9 mouse cellular contexts compared by ENCODE assay signal in genomic region chr9:61360727-61361631, GRCm38 (mm10). TPM values are rescaled to one million over a fixed set of nuclear protein-coding genes. Genes with fewer than 3 reads are reported as not detected.
DNase-seq lines count a peak whose midpoint lies in the region; ATAC-seq lines count a peak whose summit lies in the region.
"Had no signal": no experiment of that assay in that cellular context is flagged by ENCODE, and none has a peak within 500 bp of the region (broad histone marks: within the 10 kb centered on the region; RNA-seq: fewer than 3 reads in every experiment).

No protein-coding gene starts in this region.

- peak; percentile 72 for DNase-seq in left cerebral cortex, postnatal 4 days
- DNase-seq in left cerebral cortex, adult 8-10 months (ENCODE audit: low spot score in 2 of 2): no peak
- DNase-seq in embryonic facial prominence, embryonic 14.5 days (ENCODE audit: low spot score): peak; percentile 90
- DNase-seq in midbrain, embryonic 11.5 days (ENCODE audit: low spot score, missing footprints): peak; percentile 99
- DNase-seq in yolk sac, embryonic 10.5 days (ENCODE audit: low spot score): peak; percentile 92
- no peak for DNase-seq in right cerebral cortex, postnatal 25 days
- no peak for DNase-seq in frontal cortex, postnatal 25 days (ENCODE audit: low spot score in 2 of 2)

- intact Hi-C loops in left cerebral cortex, postnatal 4 days (cut with DNase I): loop anchor here (10.0 kb wide), 1 partner anchor 86 kb away; no protein-coding TSS in a partner anchor

- ATAC-seq in embryonic facial prominence, embryonic 14.5 days (ENCODE audit: low read depth): peak; percentile 89
- ATAC-seq in intestine, embryonic 15.5 days: peak; percentile 78
- ATAC-seq in midbrain, embryonic 11.5 days (ENCODE audit: low FRiP score): peak; percentile 96
- ATAC-seq: Patski had no signal

- peaks cover 14% of the 10 kb centered on the region for H3K4me1 ChIP-seq in embryonic facial prominence, embryonic 14.5 days (ENCODE audit: control insufficient read depth, insufficient read depth, low read length)
- H3K4me1 ChIP-seq in intestine, embryonic 15.5 days (replicated peaks): peaks cover 13% of the 10 kb centered on the region
- H3K4me1 ChIP-seq in midbrain, embryonic 11.5 days (ENCODE audit: control insufficient read depth, insufficient read depth, low read length): peaks cover 32% of the 10 kb centered on the region

- peaks cover 9% of the 10 kb centered on the region; the same call in 1 of the 2 replicates for H3K27me3 ChIP-seq in embryonic facial prominence, embryonic 14.5 days (replicated peaks; ENCODE audit: control insufficient read depth, insufficient read depth, low read length)
- H3K27me3 ChIP-seq in intestine, embryonic 15.5 days (replicated peaks): no peaks in the 10 kb centered on the region
- peaks cover 24% of the 10 kb centered on the region for H3K27me3 ChIP-seq in midbrain, embryonic 11.5 days (ENCODE audit: control insufficient read depth, insufficient read depth, low read length)
- H3K27me3 ChIP-seq: Patski had no signal

- H3K9me3 ChIP-seq in embryonic facial prominence, embryonic 14.5 days (ENCODE audit: control insufficient read depth, low read length): 0 out of 2 replicates have a peak, but pooled peaks cover 5% of the 10 kb centered on the region
- H3K9me3 ChIP-seq in intestine, embryonic 15.5 days: no peaks in the 10 kb centered on the region
- peaks cover 5% of the 10 kb centered on the region for H3K9me3 ChIP-seq in midbrain, embryonic 11.5 days (ENCODE audit: control insufficient read depth, low read length)

- 0 out of 2 replicates have a peak overlapping the region, but pooled peaks have one; percentile 11 for H3K27ac ChIP-seq in embryonic facial prominence, embryonic 14.5 days (replicated peaks; ENCODE audit: low read depth, low read length)
- peak overlapping the region; percentile 49 for H3K27ac ChIP-seq in intestine, embryonic 15.5 days
- 0 out of 2 replicates have a peak overlapping the region, but pooled peaks have one; percentile 10 for H3K27ac ChIP-seq in midbrain, embryonic 11.5 days (ENCODE audit: low read depth, low read length)

- WGBS in embryonic facial prominence, embryonic 14.5 days: 25% methylated on average over 17 of the region's 17 CpGs
- WGBS in intestine, embryonic 15.5 days: 32% methylated on average over 17 of the region's 17 CpGs
- 17% methylated on average over 17 of the region's 17 CpGs for WGBS in midbrain, embryonic 11.5 days

- H3K9ac ChIP-seq in embryonic facial prominence, embryonic 14.5 days (ENCODE audit: low read depth, low read length): no peak overlapping the region; the same call in 1 of the 2 replicates
- no peak overlapping the region for H3K9ac ChIP-seq in intestine, embryonic 15.5 days
- H3K9ac ChIP-seq in midbrain, embryonic 11.5 days (ENCODE audit: low read length): no peak overlapping the region

- H3K4me3 ChIP-seq in embryonic facial prominence, embryonic 14.5 days (ENCODE audit: low read depth, low read length): no peak overlapping the region
- no peak overlapping the region for H3K4me3 ChIP-seq in intestine, embryonic 15.5 days (replicated peaks)
- no peak overlapping the region for H3K4me3 ChIP-seq in midbrain, embryonic 11.5 days (ENCODE audit: low read depth, low read length)

- H3K36me3 ChIP-seq in embryonic facial prominence, embryonic 14.5 days (ENCODE audit: control insufficient read depth, insufficient read depth, low read length): no peaks in the 10 kb centered on the region
- no peaks in the 10 kb centered on the region for H3K36me3 ChIP-seq in intestine, embryonic 15.5 days
- no peaks in the 10 kb centered on the region for H3K36me3 ChIP-seq in midbrain, embryonic 11.5 days (ENCODE audit: control insufficient read depth, insufficient read depth, low read length)

- H3K4me2 ChIP-seq in embryonic facial prominence, embryonic 14.5 days (ENCODE audit: low read depth, low read length): peak overlapping the region; percentile 35
- H3K4me2 ChIP-seq in intestine, embryonic 15.5 days (replicated peaks): peak overlapping the region; percentile 35
- H3K4me2 ChIP-seq in midbrain, embryonic 11.5 days: peak overlapping the region; percentile 22; the same call in 1 of the 2 replicates

RNA-seq across cellular contexts. Expression of gene Tle3, which starts 11.2 kb away (rescaled TPM):
- 100 to 1,000 TPM; 102 to 112 TPM for total RNA-seq in left cerebral cortex, postnatal 4 days (2021)
- total RNA-seq in left cerebral cortex, adult 8-10 months (2022): 10 to 100 TPM; 37.4 to 53.8 (median 44.7) TPM
- polyA plus RNA-seq in embryonic facial prominence, embryonic 14.5 days (2014; fragmentation: Nextera tagmentation; extraction: Ambion mirVana): 25.5 and 31.4 TPM in 2 replicates
- polyA plus RNA-seq in intestine, embryonic 15.5 days (2015; fragmentation: Nextera tagmentation; extraction: Ambion mirVana): 18.6 and 20.3 TPM in 2 replicates
- 38.2 and 38.9 TPM in 2 replicates for polyA plus RNA-seq in midbrain, embryonic 11.5 days (2014; fragmentation: Nextera tagmentation; extraction: Ambion mirVana)

Comparison
In these comparisons a context has a peak if more than half of its experiments do, and no peak if none do; other contexts are left out.
1. DNase-seq: peak in left cerebral cortex, postnatal 4 days (single experiment), embryonic facial prominence, embryonic 14.5 days (single experiment), midbrain, embryonic 11.5 days (single experiment) and yolk sac, embryonic 10.5 days (single experiment); none in left cerebral cortex, adult 8-10 months (0 of 2), right cerebral cortex, postnatal 25 days (single experiment) and frontal cortex, postnatal 25 days (0 of 2).
2. Peak in every context shown above with its lines, with median percentiles within 50 percentile points of each other: ATAC-seq, H3K27ac ChIP-seq and H3K4me2 ChIP-seq.